Mouse (Mus musculus): ENCODE results near the gene Med27.

DNA sequence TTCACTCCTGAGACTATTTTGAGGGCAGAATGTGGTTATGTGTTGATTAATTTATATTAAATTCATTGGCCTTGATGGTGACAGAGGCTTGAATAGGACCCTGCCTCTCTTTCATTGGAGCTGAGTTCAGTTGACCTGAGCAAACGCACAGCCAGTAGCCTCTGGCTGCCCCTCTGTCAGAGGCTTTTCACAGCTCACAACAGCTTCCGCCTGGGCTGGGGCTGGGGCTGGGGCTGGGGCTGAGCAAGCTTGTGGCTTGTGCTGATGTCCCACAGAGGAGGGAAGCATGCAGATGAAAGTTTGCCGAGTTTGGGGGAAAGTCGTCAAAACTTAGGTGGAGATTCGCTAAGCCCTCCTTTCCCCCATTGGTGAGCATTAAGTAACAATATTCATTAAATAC is 72.8 kb downstream of the Med27 start:
- TF ChIP-seq CTCF (IDR thresholded peaks at IDR 0.05; ENCODE audit: low read depth, low read length) = no peak
- TF ChIP-seq POLR2A (IDR thresholded peaks at IDR 0.05; ENCODE audit: insufficient read depth, low read length) = no peak
